Mouse (Mus musculus): ENCODE measurements around the gene Myl9.

DNA sequence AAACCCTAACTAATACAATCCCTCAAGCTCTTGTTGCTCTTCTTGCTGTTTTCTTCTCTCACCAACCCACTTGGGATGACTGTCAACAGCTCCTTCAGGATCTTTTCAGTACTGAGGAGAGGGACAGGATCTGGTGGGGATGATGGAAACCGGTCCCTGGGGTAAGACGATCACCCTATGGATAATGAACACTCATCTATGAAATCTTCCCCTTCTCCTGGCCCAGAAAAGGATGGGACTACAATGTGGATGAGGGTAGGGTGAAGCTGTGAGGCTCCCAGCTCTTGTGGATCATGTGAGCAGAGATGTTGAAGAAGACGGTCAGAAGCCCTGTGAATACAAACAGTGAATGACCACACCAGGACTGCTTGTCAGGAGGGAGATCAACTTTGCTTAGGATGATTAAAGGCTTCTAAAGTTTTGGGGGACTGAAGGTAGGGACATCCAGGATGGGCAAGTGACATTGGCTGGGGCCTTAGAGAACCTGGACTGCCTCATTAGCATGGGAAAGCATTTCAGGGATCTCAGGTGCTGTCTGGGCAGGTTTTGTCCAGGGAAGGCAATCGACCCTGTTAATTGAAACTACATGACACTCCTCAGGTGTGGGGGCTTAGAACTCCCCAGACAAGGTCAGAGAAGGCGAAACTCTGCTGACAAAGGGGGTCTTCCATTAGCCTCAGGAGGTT is 12.0 kb downstream of the Myl9 start:
- TF ChIP-seq POLR2A (IDR thresholded peaks at IDR 0.05; ENCODE audit: borderline replicate concordance, insufficient read depth, low read length): no peak
- no peak for TF ChIP-seq CTCF (IDR thresholded peaks at IDR 0.05; ENCODE audit: borderline replicate concordance, insufficient read depth, low read depth, low read length)
